Mouse (Mus musculus): Measurements from ENCODE around the gene Atg10. TPM values are rescaled to one million over a fixed set of nuclear protein-coding genes. Genes with fewer than 3 reads are reported as not detected.

Gene Atg10
- polyA plus RNA-seq, 1 experiment from 2014 or later, result 18.8 TPM

GRCm38 (mm10) chr13:91221696-91222095, 2.1 kb downstream of the Atg10 start:
- no peak for ATAC-seq (ENCODE audit: low read depth)
- Histone ChIP-seq H3K4me3 (ENCODE audit: low read depth, low read length) (no peak overlapping the region), H3K4me2 (ENCODE audit: low read depth, low read length) (no peak overlapping the region), H3K36me3 (ENCODE audit: control insufficient read depth, insufficient read depth, low read length) (no peaks in the 10 kb centered on the region), H3K9me3 (ENCODE audit: control insufficient read depth, low read length) (no peaks in the 10 kb centered on the region), H3K27me3 (ENCODE audit: control insufficient read depth, insufficient read depth, low read length) (no peaks in the 10 kb centered on the region), H3K9ac (replicated peaks; ENCODE audit: low read depth, low read length) (no peak overlapping the region), H3K4me1 (ENCODE audit: control insufficient read depth, insufficient read depth, low read length) (peaks cover 7% of the 10 kb centered on the region; the same call in 1 of the 2 replicates), H3K27ac (ENCODE audit: low read depth, low read length) (no peak overlapping the region)
- WGBS, result 79% methylated on average over 4 of the region's 4 CpGs

DNA sequence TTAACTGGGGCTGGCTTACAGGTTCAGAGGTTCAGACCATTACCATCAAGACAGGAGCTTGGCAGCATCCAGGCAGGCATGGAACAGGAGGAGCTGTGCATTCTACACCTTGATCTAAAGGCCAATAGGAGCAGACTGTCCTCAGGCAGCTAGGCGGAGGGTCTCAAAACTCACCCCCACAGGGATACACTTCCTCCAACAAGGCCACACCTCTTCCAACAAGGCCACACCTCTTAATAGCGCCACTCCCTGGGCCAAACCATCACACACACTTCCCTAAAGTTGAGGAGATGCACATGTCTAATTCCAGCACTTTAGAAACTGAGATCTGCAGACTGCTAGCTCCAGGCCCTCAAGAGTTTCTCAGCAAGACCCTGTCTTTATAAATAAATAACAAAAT, 6.1 kb downstream of the Atg10 start:
- Histone ChIP-seq H3K4me1 (ENCODE audit: control insufficient read depth, insufficient read depth, low read length) (0 out of 2 replicates have a peak, but pooled peaks cover 1% of the 10 kb centered on the region), H3K9me3 (ENCODE audit: control insufficient read depth, low read length) (no peaks in the 10 kb centered on the region), H3K4me3 (ENCODE audit: low read depth, low read length) (no peak overlapping the region), H3K9ac (replicated peaks; ENCODE audit: low read depth, low read length) (no peak overlapping the region), H3K4me2 (ENCODE audit: low read depth, low read length) (no peak overlapping the region), H3K27me3 (ENCODE audit: control insufficient read depth, insufficient read depth, low read length) (no peaks in the 10 kb centered on the region), H3K36me3 (ENCODE audit: control insufficient read depth, insufficient read depth, low read length) (no peaks in the 10 kb centered on the region), H3K27ac (ENCODE audit: low read depth, low read length) (no peak overlapping the region)
- WGBS, result 85% methylated on average over 2 of the region's 2 CpGs
- ATAC-seq (ENCODE audit: low read depth), result no peak

DNA sequence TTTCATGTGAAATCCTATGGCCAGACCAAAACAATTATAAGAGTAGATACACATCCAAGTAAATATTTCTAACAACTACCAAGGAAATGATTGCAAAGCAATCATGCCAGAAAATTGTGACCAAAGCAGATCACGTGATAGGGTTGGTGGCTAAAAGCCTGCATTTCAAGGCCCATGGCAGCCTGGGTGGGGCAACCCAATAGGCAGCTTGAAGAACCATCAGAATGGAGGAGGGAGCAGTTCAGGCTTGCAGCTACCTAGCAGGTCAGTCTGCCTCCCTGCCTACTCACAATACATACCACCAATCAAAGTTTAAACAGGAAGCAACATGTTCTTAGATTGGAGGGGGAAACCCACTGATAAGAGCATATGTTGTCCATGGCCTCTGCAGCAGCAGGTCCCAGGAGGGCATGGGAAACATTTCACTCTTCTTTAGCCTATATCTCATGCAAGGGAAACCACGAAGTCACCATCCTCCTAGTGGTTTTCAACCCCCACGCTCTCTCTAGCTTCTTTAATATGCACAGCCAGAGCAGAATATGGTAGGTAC, 7.0 kb downstream of the Atg10 start:
- 85% methylated on average over 3 of the region's 3 CpGs for WGBS
- Histone ChIP-seq H3K27ac (ENCODE audit: low read depth, low read length) (no peak overlapping the region), H3K9me3 (ENCODE audit: control insufficient read depth, low read length) (no peaks in the 10 kb centered on the region), H3K4me3 (ENCODE audit: low read depth, low read length) (no peak overlapping the region), H3K36me3 (ENCODE audit: control insufficient read depth, insufficient read depth, low read length) (no peaks in the 10 kb centered on the region), H3K27me3 (ENCODE audit: control insufficient read depth, insufficient read depth, low read length) (no peaks in the 10 kb centered on the region), H3K4me1 (ENCODE audit: control insufficient read depth, insufficient read depth, low read length) (no peaks in the 10 kb centered on the region), H3K4me2 (ENCODE audit: low read depth, low read length) (no peak overlapping the region), H3K9ac (replicated peaks; ENCODE audit: low read depth, low read length) (no peak overlapping the region)
- no peak for ATAC-seq (ENCODE audit: low read depth)

- no peak overlapping the region for H3K4me3 ChIP-seq (ENCODE audit: low read depth, low read length)
- no peak overlapping the region for H3K9ac ChIP-seq (replicated peaks; ENCODE audit: low read depth, low read length)
- no peak overlapping the region for H3K27ac ChIP-seq (ENCODE audit: low read depth, low read length)
- WGBS, result 86% methylated on average over 8 of the region's 8 CpGs
- no peak for ATAC-seq (ENCODE audit: low read depth)
- no peaks in the 10 kb centered on the region for H3K27me3 ChIP-seq (ENCODE audit: control insufficient read depth, insufficient read depth, low read length)
- H3K4me2 ChIP-seq (ENCODE audit: low read depth, low read length), result no peak overlapping the region
- no peaks in the 10 kb centered on the region for H3K4me1 ChIP-seq (ENCODE audit: control insufficient read depth, insufficient read depth, low read length)
- H3K36me3 ChIP-seq (ENCODE audit: control insufficient read depth, insufficient read depth, low read length), result no peaks in the 10 kb centered on the region
- H3K9me3 ChIP-seq (ENCODE audit: control insufficient read depth, low read length), result no peaks in the 10 kb centered on the region
Measured at GRCm38 (mm10) chr13:91212958-91213357, 10.8 kb downstream of the Atg10 start.

GRCm38 (mm10) chr13:91206237-91206636, 17.5 kb downstream of the Atg10 start:
- 82% methylated on average over 5 of the region's 5 CpGs for WGBS
- H3K4me1 ChIP-seq (ENCODE audit: control insufficient read depth, insufficient read depth, low read length), result no peaks in the 10 kb centered on the region
- no peak overlapping the region for H3K4me3 ChIP-seq (ENCODE audit: low read depth, low read length)
- no peak overlapping the region for H3K4me2 ChIP-seq (ENCODE audit: low read depth, low read length)
- no peaks in the 10 kb centered on the region for H3K9me3 ChIP-seq (ENCODE audit: control insufficient read depth, low read length)
- no peak overlapping the region for H3K27ac ChIP-seq (ENCODE audit: low read depth, low read length)
- no peak for ATAC-seq (ENCODE audit: low read depth)
- H3K36me3 ChIP-seq (ENCODE audit: control insufficient read depth, insufficient read depth, low read length), result no peaks in the 10 kb centered on the region
- no peaks in the 10 kb centered on the region for H3K27me3 ChIP-seq (ENCODE audit: control insufficient read depth, insufficient read depth, low read length)
- no peak overlapping the region for H3K9ac ChIP-seq (replicated peaks; ENCODE audit: low read depth, low read length)

- 61% methylated on average over 7 of the region's 7 CpGs for WGBS
Measured at GRCm38 (mm10) chr13:91202564-91202963, 21.2 kb downstream of the Atg10 start.

DNA sequence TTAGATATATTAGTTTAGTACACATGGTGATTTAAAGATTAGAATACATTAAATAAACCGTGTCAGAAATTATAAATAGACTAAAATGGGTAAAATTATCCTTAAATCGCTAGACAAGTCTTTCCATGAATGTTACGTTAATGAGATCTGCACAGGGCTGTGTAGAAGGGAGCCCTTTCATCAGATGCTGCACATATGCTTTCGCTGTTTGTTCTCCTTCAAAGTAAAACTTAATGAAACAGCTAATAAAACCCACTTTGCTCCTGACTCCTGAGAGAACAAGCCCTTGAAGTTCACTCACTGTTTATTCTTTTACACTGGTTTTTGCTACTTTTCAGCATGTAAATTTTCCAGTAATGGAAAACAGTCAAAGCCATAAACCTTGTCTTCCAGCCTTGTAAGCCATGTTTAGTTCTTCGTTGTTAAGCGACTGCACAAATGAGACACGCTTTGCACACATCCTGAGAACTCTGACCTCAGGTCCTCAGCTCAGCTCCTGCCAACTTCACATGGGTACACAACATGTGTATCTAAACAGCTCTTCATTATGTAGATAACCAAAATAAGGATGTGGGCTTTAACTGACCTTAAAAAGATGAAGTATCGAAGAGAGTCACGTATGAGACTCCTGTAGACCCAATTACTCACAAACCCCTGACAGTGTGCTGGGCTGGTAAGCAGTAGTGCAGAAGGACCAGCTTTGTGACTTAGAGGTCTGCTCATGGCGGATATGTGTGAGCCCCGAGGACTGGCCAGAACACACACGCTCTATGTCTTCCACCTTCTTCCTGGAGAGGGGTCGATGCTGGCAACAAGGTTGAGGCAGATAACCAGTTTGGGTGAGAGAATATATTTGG, 36.2 kb downstream of the Atg10 start:
- H3K4me1 ChIP-seq (ENCODE audit: control insufficient read depth, insufficient read depth, low read length), result no peaks in the 10 kb centered on the region
- WGBS, result 89% methylated on average over 13 of the region's 13 CpGs
- H3K4me3 ChIP-seq (ENCODE audit: low read depth, low read length), result no peak overlapping the region
- no peak overlapping the region for H3K4me2 ChIP-seq (ENCODE audit: low read depth, low read length)
- no peaks in the 10 kb centered on the region for H3K27me3 ChIP-seq (ENCODE audit: control insufficient read depth, insufficient read depth, low read length)
- no peaks in the 10 kb centered on the region for H3K9me3 ChIP-seq (ENCODE audit: control insufficient read depth, low read length)
- H3K27ac ChIP-seq (ENCODE audit: low read depth, low read length), result no peak overlapping the region
- no peak overlapping the region for H3K9ac ChIP-seq (replicated peaks; ENCODE audit: low read depth, low read length)
- no peaks in the 10 kb centered on the region for H3K36me3 ChIP-seq (ENCODE audit: control insufficient read depth, insufficient read depth, low read length)
- no peak for ATAC-seq (ENCODE audit: low read depth)

More at GRCm38 (mm10) chr13:91202564-91202963, 21.2 kb downstream of the Atg10 start:
- no peak overlapping the region for H3K4me3 ChIP-seq (ENCODE audit: low read depth, low read length)
- no peaks in the 10 kb centered on the region for H3K4me1 ChIP-seq (ENCODE audit: control insufficient read depth, insufficient read depth, low read length)
- H3K36me3 ChIP-seq (ENCODE audit: control insufficient read depth, insufficient read depth, low read length), result no peaks in the 10 kb centered on the region
- ATAC-seq (ENCODE audit: low read depth), result no peak
- H3K27ac ChIP-seq (ENCODE audit: low read depth, low read length), result no peak overlapping the region
- H3K27me3 ChIP-seq (ENCODE audit: control insufficient read depth, insufficient read depth, low read length), result no peaks in the 10 kb centered on the region
- no peaks in the 10 kb centered on the region for H3K9me3 ChIP-seq (ENCODE audit: control insufficient read depth, low read length)
- H3K9ac ChIP-seq (replicated peaks; ENCODE audit: low read depth, low read length), result no peak overlapping the region
- H3K4me2 ChIP-seq (ENCODE audit: low read depth, low read length), result no peak overlapping the region

- Histone ChIP-seq H3K4me3 (ENCODE audit: low read depth, low read length) (no peak overlapping the region), H3K9ac (replicated peaks; ENCODE audit: low read depth, low read length) (no peak overlapping the region), H3K27ac (ENCODE audit: low read depth, low read length) (no peak overlapping the region), H3K27me3 (ENCODE audit: control insufficient read depth, insufficient read depth, low read length) (no peaks in the 10 kb centered on the region), H3K9me3 (ENCODE audit: control insufficient read depth, low read length) (no peaks in the 10 kb centered on the region), H3K36me3 (ENCODE audit: control insufficient read depth, insufficient read depth, low read length) (no peaks in the 10 kb centered on the region), H3K4me1 (ENCODE audit: control insufficient read depth, insufficient read depth, low read length) (no peaks in the 10 kb centered on the region), H3K4me2 (ENCODE audit: low read depth, low read length) (no peak overlapping the region)
- no peak for ATAC-seq (ENCODE audit: low read depth)
- 95% methylated on average over 3 of the region's 3 CpGs for WGBS
Measured at GRCm38 (mm10) chr13:91185248-91185867, 38.4 kb downstream of the Atg10 start.

- H3K27ac ChIP-seq (ENCODE audit: low read depth, low read length), result no peak overlapping the region
- H3K4me1 ChIP-seq (ENCODE audit: control insufficient read depth, insufficient read depth, low read length), result peaks cover 6% of the 10 kb centered on the region; the same call in 1 of the 2 replicates
- WGBS, result 79% methylated on average over 3 of the region's 3 CpGs
- no peaks in the 10 kb centered on the region for H3K9me3 ChIP-seq (ENCODE audit: control insufficient read depth, low read length)
- no peak for ATAC-seq (ENCODE audit: low read depth)
- H3K4me2 ChIP-seq (ENCODE audit: low read depth, low read length), result no peak overlapping the region
- no peaks in the 10 kb centered on the region for H3K36me3 ChIP-seq (ENCODE audit: control insufficient read depth, insufficient read depth, low read length)
- H3K4me3 ChIP-seq (ENCODE audit: low read depth, low read length), result no peak overlapping the region
- H3K9ac ChIP-seq (replicated peaks; ENCODE audit: low read depth, low read length), result no peak overlapping the region
- no peaks in the 10 kb centered on the region for H3K27me3 ChIP-seq (ENCODE audit: control insufficient read depth, insufficient read depth, low read length)
Measured at GRCm38 (mm10) chr13:91184226-91184625, 39.5 kb downstream of the Atg10 start.

Data from neural tube, embryonic 14.5 days (tissue).